Mouse (Mus musculus) c-Kit-positive CD71-negative TER-119-negative erythroid progenitor cells, embryonic 14.5 days (primary cell): ENCODE measurements at regions not wholly inside any gene's neighbourhood (a gene's known extent, or its start where the extent isn't known, plus 50 kb on each side); places are given as distances from the start of the nearest gene placed in this dataset.

ENCODE experiments used
- DNase-seq: peaks from one replicate; pipeline ENCODE4 v3.0.0-alpha.2; 2013; ENCODE audit warnings: low read depth

- no peak for DNase-seq
Measured at GRCm38 (mm10) chr10:91888537-91888936, 707.4 kb upstream of the Tmpo start.

- DNase-seq = no peak
Measured at GRCm38 (mm10) chr10:91883155-91883554, 702.0 kb upstream of the Tmpo start.

GRCm38 (mm10) chr10:91882481-91882880, 701.4 kb upstream of the Tmpo start:
- no peak for DNase-seq

- no peak for DNase-seq
Measured at GRCm38 (mm10) chr10:91881521-91882228, 700.6 kb upstream of the Tmpo start.

- DNase-seq = no peak
Measured at GRCm38 (mm10) chr10:91875450-91875849, 694.3 kb upstream of the Tmpo start.

- DNase-seq = no peak
Measured at GRCm38 (mm10) chr10:91871244-91871643, 690.1 kb upstream of the Tmpo start.

GRCm38 (mm10) chr10:91858711-91859595, 677.8 kb upstream of the Tmpo start:
- DNase-seq = no peak

GRCm38 (mm10) chr10:91827074-91827473, 646.0 kb upstream of the Tmpo start:
- DNase-seq = no peak

- DNase-seq = no peak
Measured at GRCm38 (mm10) chr10:91823499-91823898, 642.4 kb upstream of the Tmpo start.

- no peak for DNase-seq
Measured at GRCm38 (mm10) chr10:91804870-91805269, 623.8 kb upstream of the Tmpo start.
